In genomic region chr1:131970322-131970660, GRCm38 (mm10) we compare ENCODE assay signal across 10 mouse cellular contexts. TPM values are rescaled to one million over a fixed set of nuclear protein-coding genes. Genes with fewer than 3 reads are reported as not detected.
A peak's percentile ranks its signal among the peaks of the same experiment; 100 is the strongest.
DNase-seq lines count a peak whose midpoint lies in the region; ATAC-seq and TF ChIP-seq lines count a peak whose summit lies in the region.
"Had no signal": no experiment of that assay in that cellular context is flagged by ENCODE, and none has a peak within 500 bp of the region (broad histone marks: within the 10 kb centered on the region; RNA-seq: fewer than 3 reads in every experiment).

No protein-coding gene starts in this region.

- DNase-seq in hindbrain, embryonic 11.5 days (ENCODE audit: low spot score) = no peak
- DNase-seq in MEL (ENCODE audit: low read depth, low spot score) = no peak
- DNase-seq in kidney, adult 2 months = peak; percentile 71
- DNase-seq in cerebellum, adult 18-20 months = no peak
- no peak for DNase-seq in frontal cortex, postnatal 25 days (ENCODE audit: low spot score in 2 of 2)
- DNase-seq: thymus, adult 2 months had no signal

- no peaks in the 10 kb centered on the region; the same call in 1 of the 2 replicates for H3K27me3 ChIP-seq in hindbrain, embryonic 11.5 days (ENCODE audit: control insufficient read depth, insufficient read depth, low read length)
- no peaks in the 10 kb centered on the region; the same call in 1 of the 2 replicates for H3K27me3 ChIP-seq in hindbrain, embryonic 16.5 days (replicated peaks; ENCODE audit: control insufficient read depth, insufficient read depth, low read length)
- H3K27me3 ChIP-seq in MEL (ENCODE audit: control insufficient read depth in 1 of 2, insufficient read depth in 2 of 2, low read length in 2 of 2) = no peaks in the 10 kb centered on the region
- H3K27me3 ChIP-seq in kidney, adult 2 months (replicated peaks; ENCODE audit: control insufficient read depth, insufficient read depth, low read length) = no peaks in the 10 kb centered on the region
- H3K27me3 ChIP-seq in limb, embryonic 15.5 days = peaks cover 10% of the 10 kb centered on the region; the same call in 1 of the 2 replicates

- no peak for TF ChIP-seq RAD21 in MEL (IDR thresholded peaks at IDR 0.05; ENCODE audit: low read depth, low read length)

- H3K79me2 ChIP-seq in MEL (ENCODE audit: control insufficient read depth, insufficient read depth, low read length, poor library complexity) = peaks cover 91% of the 10 kb centered on the region

- WGBS in hindbrain, embryonic 11.5 days = 30% methylated on average over 5 of the region's 5 CpGs
- 45% methylated on average over 5 of the region's 5 CpGs for WGBS in hindbrain, embryonic 16.5 days
- 32% methylated on average over 5 of the region's 5 CpGs for WGBS in kidney, adult 2 months
- 44% methylated on average over 5 of the region's 5 CpGs for WGBS in limb, embryonic 15.5 days

- no peak; the same call in 1 of the 2 replicates for ATAC-seq in hindbrain, embryonic 11.5 days (ENCODE audit: low FRiP score)
- ATAC-seq in hindbrain, embryonic 16.5 days = no peak
- no peak for ATAC-seq in limb, embryonic 15.5 days (ENCODE audit: insufficient number of reproducible peaks, low FRiP score, low TSS enrichment, low read depth)
- ATAC-seq in CD4-positive, CD25-positive, alpha-beta regulatory T cell, adult 4 months = no peak
- ATAC-seq: activated CD4-positive, CD25-positive, alpha-beta regulatory T cell, adult 4 months had no signal

- peaks cover 37% of the 10 kb centered on the region for H3K4me1 ChIP-seq in hindbrain, embryonic 11.5 days (replicated peaks; ENCODE audit: control insufficient read depth, insufficient read depth, low read length)
- peaks cover 6% of the 10 kb centered on the region for H3K4me1 ChIP-seq in hindbrain, embryonic 16.5 days (ENCODE audit: control insufficient read depth, insufficient read depth, low read depth, low read length)
- peaks cover 23 to 29% of the 10 kb centered on the region in 2 experiments for H3K4me1 ChIP-seq in MEL (ENCODE audit: control insufficient read depth in 1 of 2, insufficient read depth in 2 of 2, low read length in 2 of 2)
- peaks cover 65% of the 10 kb centered on the region for H3K4me1 ChIP-seq in kidney, adult 2 months (ENCODE audit: control insufficient read depth, insufficient read depth, low read length)
- H3K4me1 ChIP-seq in limb, embryonic 15.5 days = peaks cover 20% of the 10 kb centered on the region

- no peaks in the 10 kb centered on the region for H3K9me3 ChIP-seq in hindbrain, embryonic 11.5 days (ENCODE audit: control insufficient read depth, low read length)
- no peaks in the 10 kb centered on the region for H3K9me3 ChIP-seq in hindbrain, embryonic 16.5 days (ENCODE audit: control insufficient read depth, low read length)
- no peaks in the 10 kb centered on the region for H3K9me3 ChIP-seq in MEL (replicated peaks; ENCODE audit: insufficient read depth, low read length)
- no peaks in the 10 kb centered on the region for H3K9me3 ChIP-seq in limb, embryonic 15.5 days

- 0 out of 2 replicates have a peak overlapping the region, but pooled peaks have one; percentile 11 for H3K4me2 ChIP-seq in hindbrain, embryonic 11.5 days (replicated peaks; ENCODE audit: low read depth, low read length)
- H3K4me2 ChIP-seq in hindbrain, embryonic 16.5 days (ENCODE audit: low read length) = no peak overlapping the region
- H3K4me2 ChIP-seq in limb, embryonic 15.5 days = 0 out of 2 replicates have a peak overlapping the region, but pooled peaks have one; percentile 13

- TF ChIP-seq CTCF in MEL (IDR thresholded peaks at IDR 0.05 in 2 of 3, conservative IDR thresholded peaks at IDR 0.05 in 1 of 3; ENCODE audit: control insufficient read depth in 1 of 3, insufficient read depth in 1 of 3, low read depth in 2 of 3, low read length in 3 of 3, poor library complexity in 1 of 3, severe bottlenecking in 1 of 3) = no peak
- no peak for TF ChIP-seq CTCF in kidney, adult 2 months (conservative IDR thresholded peaks at IDR 0.05; ENCODE audit: insufficient read depth, insufficient read length, low read depth, low read length)

- H3K4me3 ChIP-seq in hindbrain, embryonic 11.5 days (ENCODE audit: low read depth, low read length) = no peak overlapping the region
- no peak overlapping the region for H3K4me3 ChIP-seq in hindbrain, embryonic 16.5 days (ENCODE audit: low read length)
- H3K4me3 ChIP-seq in MEL (ENCODE audit: control insufficient read depth in 1 of 2, insufficient read depth in 1 of 2, low read depth in 2 of 2, low read length in 2 of 2) = no peak overlapping the region
- H3K4me3 ChIP-seq in kidney, adult 2 months (ENCODE audit: insufficient read depth, low read depth, low read length) = no peak overlapping the region
- no peak overlapping the region for H3K4me3 ChIP-seq in limb, embryonic 15.5 days

- H3K36me3 ChIP-seq in hindbrain, embryonic 11.5 days (ENCODE audit: control insufficient read depth, insufficient read depth, low read length) = no peaks in the 10 kb centered on the region
- no peaks in the 10 kb centered on the region for H3K36me3 ChIP-seq in hindbrain, embryonic 16.5 days (ENCODE audit: control insufficient read depth, insufficient read depth, low read length)
- peaks cover 7 to 25% of the 10 kb centered on the region in 2 experiments; a peak in 3 of 4 replicates for H3K36me3 ChIP-seq in MEL (ENCODE audit: control insufficient read depth in 1 of 2, insufficient read depth in 2 of 2, low read length in 2 of 2)
- no peaks in the 10 kb centered on the region for H3K36me3 ChIP-seq in kidney, adult 2 months (ENCODE audit: control insufficient read depth, insufficient read depth, low read length)
- no peaks in the 10 kb centered on the region for H3K36me3 ChIP-seq in limb, embryonic 15.5 days

- H3K9ac ChIP-seq in hindbrain, embryonic 11.5 days (ENCODE audit: low read depth, low read length) = no peak overlapping the region
- H3K9ac ChIP-seq in hindbrain, embryonic 16.5 days (ENCODE audit: low read depth, low read length) = no peak overlapping the region
- no peak overlapping the region for H3K9ac ChIP-seq in MEL (ENCODE audit: control insufficient read depth, low read depth, low read length, poor library complexity, severe bottlenecking)
- no peak overlapping the region for H3K9ac ChIP-seq in limb, embryonic 15.5 days

- peak overlapping the region; percentile 95 for H3K27ac ChIP-seq in hindbrain, embryonic 11.5 days (ENCODE audit: low read depth, low read length)
- no peak overlapping the region for H3K27ac ChIP-seq in hindbrain, embryonic 16.5 days (ENCODE audit: low read depth, low read length)
- H3K27ac ChIP-seq in MEL (ENCODE audit: control insufficient read depth, low read depth, low read length) = no peak overlapping the region
- peak overlapping the region; percentile 86 for H3K27ac ChIP-seq in kidney, adult 2 months (ENCODE audit: insufficient read depth, low read depth, low read length)
- no peak overlapping the region for H3K27ac ChIP-seq in limb, embryonic 15.5 days

- TF ChIP-seq POLR2A in MEL (IDR thresholded peaks at IDR 0.05; ENCODE audit: control insufficient read depth in 1 of 2, insufficient read depth in 1 of 2, low read depth in 1 of 2, low read length in 2 of 2, poor library complexity in 1 of 2) = no peak
- no peak for TF ChIP-seq POLR2A in kidney, adult 2 months (IDR thresholded peaks at IDR 0.05; ENCODE audit: low read depth, low read length)

- TF ChIP-seq EP300 in MEL (IDR thresholded peaks at IDR 0.05; ENCODE audit: low read depth in 1 of 2, low read length in 2 of 2) = no peak

TF ChIP-seq in MEL, 35 proteins besides CTCF, POLR2A, EP300 and RAD21:
- no peak for TF ChIP-seq SMC3 (IDR thresholded peaks at IDR 0.05; ENCODE audit: low read depth, low read length)
- peak; percentile 41; the same call in 1 of the 2 replicates for TF ChIP-seq POLR2AphosphoS2 (IDR thresholded peaks at IDR 0.05; ENCODE audit: low read length)

RNA-seq across cellular contexts. Expression of gene Slc45a3, which starts 7.5 kb away (rescaled TPM):
- 7.5 and 8.4 TPM in 2 replicates for polyA plus RNA-seq in hindbrain, embryonic 11.5 days (2014; fragmentation: Nextera tagmentation; extraction: Ambion mirVana)
- polyA plus RNA-seq in hindbrain, embryonic 16.5 days (2015; fragmentation: Nextera tagmentation; extraction: Ambion mirVana) = 0.96 and 1.5 TPM in 2 replicates
- 34.1 and 40.7 TPM in 2 replicates for total RNA-seq in MEL (2012; rRNA removed)
- polyA plus RNA-seq in MEL (2012; ENCODE audit: insufficient read depth in 1 of 2, insufficient read length in 2 of 2, low read depth in 1 of 2, low replicate concordance in 2 of 2, missing spikeins in 1 of 2) = 10 to 100 TPM in 1 of 2 experiments, not detected in 1; 15.6 TPM
- 30.5 and 37.8 TPM in 2 replicates for polyA plus RNA-seq in kidney, adult 2 months (2012; rRNA removed)
- 13.9 and 14.2 TPM in 2 replicates for polyA plus RNA-seq in limb, embryonic 15.5 days (2015; fragmentation: Nextera tagmentation; extraction: Ambion mirVana)
- polyA plus RNA-seq in CD4-positive, CD25-positive, alpha-beta regulatory T cell, adult 4 months (2017; shearing (Covaris generic)) = under 1 TPM; 0.26 to 0.49 TPM
- polyA plus RNA-seq: activated CD4-positive, CD25-positive, alpha-beta regulatory T cell, adult 4 months had no signal

RNA-seq across cellular contexts. Expression of gene Elk4, which starts 37.1 kb away (rescaled TPM):
- 21.1 and 22.6 TPM in 2 replicates for polyA plus RNA-seq in hindbrain, embryonic 11.5 days (2014; fragmentation: Nextera tagmentation; extraction: Ambion mirVana)
- 10.0 and 10.2 TPM in 2 replicates for polyA plus RNA-seq in hindbrain, embryonic 16.5 days (2015; fragmentation: Nextera tagmentation; extraction: Ambion mirVana)
- total RNA-seq in MEL (2012; rRNA removed) = 18.8 and 19.4 TPM in 2 replicates
- polyA plus RNA-seq in MEL (2012; ENCODE audit: insufficient read depth in 1 of 2, insufficient read length in 2 of 2, low read depth in 1 of 2, low replicate concordance in 2 of 2, missing spikeins in 1 of 2) = 100 to 1,000 TPM in 1 of 2 experiments, 10 to 100 TPM in 1; 20.3 to 191 TPM
- polyA plus RNA-seq in kidney, adult 2 months (2012; rRNA removed) = 18.4 and 27.8 TPM in 2 replicates
- polyA plus RNA-seq in limb, embryonic 15.5 days (2015; fragmentation: Nextera tagmentation; extraction: Ambion mirVana) = 24.3 and 24.4 TPM in 2 replicates
- 10 to 100 TPM; 58.2 to 68.3 TPM for polyA plus RNA-seq in CD4-positive, CD25-positive, alpha-beta regulatory T cell, adult 4 months (2017; shearing (Covaris generic))

RNA-seq across cellular contexts. Expression of gene Nucks1, which starts 60.0 kb away (rescaled TPM):
- 53.3 and 66.1 TPM in 2 replicates for polyA plus RNA-seq in hindbrain, embryonic 11.5 days (2014; fragmentation: Nextera tagmentation; extraction: Ambion mirVana)
- 45.0 and 47.7 TPM in 2 replicates for polyA plus RNA-seq in hindbrain, embryonic 16.5 days (2015; fragmentation: Nextera tagmentation; extraction: Ambion mirVana)
- total RNA-seq in MEL (2012; rRNA removed) = 113 and 121 TPM in 2 replicates
- 10 to 100 TPM; 53.7 to 84.0 TPM for polyA plus RNA-seq in MEL (2012; ENCODE audit: insufficient read depth in 1 of 2, insufficient read length in 2 of 2, low read depth in 1 of 2, low replicate concordance in 2 of 2, missing spikeins in 1 of 2)
- polyA plus RNA-seq in kidney, adult 2 months (2012; rRNA removed) = 8.4 and 14.3 TPM in 2 replicates
- 57.1 and 68.4 TPM in 2 replicates for polyA plus RNA-seq in limb, embryonic 15.5 days (2015; fragmentation: Nextera tagmentation; extraction: Ambion mirVana)
- 10 to 100 TPM; 39.1 to 46.2 TPM for polyA plus RNA-seq in CD4-positive, CD25-positive, alpha-beta regulatory T cell, adult 4 months (2017; shearing (Covaris generic))

Comparison
In these comparisons a context has a peak if more than half of its experiments do, and no peak if none do; other contexts are left out.
1. H3K27ac ChIP-seq: peak in hindbrain, embryonic 11.5 days (single experiment) and kidney, adult 2 months (single experiment); none in hindbrain, embryonic 16.5 days (single experiment), MEL (single experiment) and limb, embryonic 15.5 days (single experiment).